Mouse (Mus musculus) urinary bladder, adult 2 months (tissue): ENCODE data around the gene Nat8f1. TPM values are rescaled to one million over a fixed set of nuclear protein-coding genes. Genes with fewer than 3 reads are reported as not detected.
A peak's percentile ranks its signal among the peaks of the same experiment; 100 is the strongest.
"Not testable (repeated sequence)": the region's sequence is repeated elsewhere in the genome, so short reads cannot be mapped to it uniquely, and the experiment has no call there.

Experiments used
- DNase-seq: peaks from one replicate; pipeline ENCODE4 v3.0.0; 2022; ENCODE audit warnings: low spot score
- polyA plus RNA-seq: library from polyadenylated mRNA; depleted of rRNA; stranded (reverse); fragments of >200 nt; gene quantifications from 2 replicates; pipeline ENCODE4 v1.2.3, GENCODE M21; 2012; rRNA removed

Gene Nat8f1
- polyA plus RNA-seq = 12.5 and 17.4 TPM in 2 replicates

- DNase-seq = peak; percentile 77
Observed at GRCm38 (mm10) chr6:85915539-85916513, at the start of gene Nat8f1. Nat8f1 (minus strand) TSS chr6:85915687.

- DNase-seq = peak; percentile 95
Observed at GRCm38 (mm10) chr6:85961101-85962091, 45.9 kb upstream of the Nat8f1 start, which contains the start of gene Dusp11. Dusp11 (minus strand) TSS chr6:85961667.

- DNase-seq = no peak
Observed at GRCm38 (mm10) chr6:85957581-85957980, 42.1 kb upstream of the Nat8f1 start.

- DNase-seq = no peak
Observed at GRCm38 (mm10) chr6:85948549-85948948, 33.1 kb upstream of the Nat8f1 start.

GRCm38 (mm10) chr6:85942469-85942868 is 27.0 kb upstream of the Nat8f1 start:
- DNase-seq = no peak

GRCm38 (mm10) chr6:85938701-85939100 is 23.2 kb upstream of the Nat8f1 start:
- no peak for DNase-seq

GRCm38 (mm10) chr6:85936508-85937465 is 21.3 kb upstream of the Nat8f1 start:
- peak; percentile 83 for DNase-seq

- no peak for DNase-seq
Observed at GRCm38 (mm10) chr6:85935646-85936045, 20.2 kb upstream of the Nat8f1 start.

- DNase-seq = no peak
Observed at GRCm38 (mm10) chr6:85934047-85934446, 18.6 kb upstream of the Nat8f1 start.

GRCm38 (mm10) chr6:85929312-85929711 is 13.8 kb upstream of the Nat8f1 start:
- DNase-seq = no peak

- DNase-seq = no peak
Observed at GRCm38 (mm10) chr6:85927476-85928464, 12.3 kb upstream of the Nat8f1 start.

- no peak for DNase-seq
Observed at GRCm38 (mm10) chr6:85926709-85927108, 11.2 kb upstream of the Nat8f1 start.

- no peak for DNase-seq
Observed at GRCm38 (mm10) chr6:85923643-85924042, 8.2 kb upstream of the Nat8f1 start.

GRCm38 (mm10) chr6:85919401-85919800 is 3.9 kb upstream of the Nat8f1 start:
- DNase-seq = no peak

GRCm38 (mm10) chr6:85918341-85918740 is 2.9 kb upstream of the Nat8f1 start:
- not testable (repeated sequence) for DNase-seq

GRCm38 (mm10) chr6:85916596-85916995 is 1.1 kb upstream of the Nat8f1 start:
- DNase-seq = no peak

- no peak for DNase-seq
Observed at GRCm38 (mm10) chr6:85915141-85915538, 347 bp downstream of the Nat8f1 start.

GRCm38 (mm10) chr6:85911587-85911986 is 3.9 kb downstream of the Nat8f1 start, which contains the start of gene Tprkb:
Tprkb (plus strand) TSS chr6:85911865.
- DNase-seq = no peak

GRCm38 (mm10) chr6:85909704-85910103 is 5.8 kb downstream of the Nat8f1 start:
- DNase-seq = no peak
